Mouse (Mus musculus) midbrain, embryonic 16.5 days (tissue): ENCODE measurements around the gene Dnajb13. TPM values are rescaled to one million over a fixed set of nuclear protein-coding genes. Genes with fewer than 3 reads are reported as not detected.

ENCODE experiments used
- ATAC-seq: fragments of 200-750 bp; cut with Nextera tagmentation; 2 replicates; pipeline ENCODE4 v1.8.0; 2017; ENCODE audit warnings: moderate TSS enrichment
- H3K27ac ChIP-seq: fragments of 300-500 bp; sonication (generic); 2 replicates; pipeline ENCODE4 v1.5.1; 2014; ENCODE audit warnings: mild to moderate bottlenecking, low read length, mixed read lengths
- H3K27me3 ChIP-seq: fragments of 300-500 bp; sonication (generic); 2 replicates; pipeline ENCODE4 v1.6.1; 2014; ENCODE audit warnings: low read depth, low read length, mixed read lengths; ENCODE audit not compliant: control insufficient read depth, insufficient read depth
- H3K36me3 ChIP-seq: fragments of 300-500 bp; sonication (generic); 2 replicates; pipeline ENCODE4 v1.6.1; 2014; ENCODE audit warnings: mild to moderate bottlenecking, low read length, moderate library complexity, mixed read lengths; ENCODE audit not compliant: control insufficient read depth, insufficient read depth
- H3K4me1 ChIP-seq: fragments of 300-500 bp; sonication (generic); 2 replicates; pipeline ENCODE4 v1.6.1; 2014; ENCODE audit warnings: mild to moderate bottlenecking, low read length, mixed read lengths; ENCODE audit not compliant: control insufficient read depth, insufficient read depth
- H3K4me2 ChIP-seq: fragments of 300-500 bp; sonication (generic); 2 replicates; pipeline ENCODE4 v1.6.1; 2014; ENCODE audit warnings: mild to moderate bottlenecking, low read length, mixed read lengths
- H3K4me3 ChIP-seq: fragments of 300-500 bp; sonication (generic); 2 replicates; pipeline ENCODE4 v1.5.1; 2014; ENCODE audit warnings: low read depth, mild to moderate bottlenecking, low read length, moderate library complexity, mixed read lengths
- H3K9ac ChIP-seq: fragments of 300-500 bp; sonication (generic); 2 replicates; pipeline ENCODE4 v1.6.1; 2014; ENCODE audit warnings: low read depth, low read length, mixed read lengths
- H3K9me3 ChIP-seq: fragments of 300-500 bp; sonication (generic); replicated peaks from 2 replicates; pipeline ENCODE4 v1.6.1; 2014; ENCODE audit warnings: mild to moderate bottlenecking, low read length, mixed read lengths; ENCODE audit not compliant: control insufficient read depth, poor library complexity, severe bottlenecking
- WGBS: fragments of 180-500 bp; shearing (Covaris S2); extraction: QIAGEN DNeasy Blood & Tissue Kit; methylation state at CpG from one replicate; pipeline ENCODE4 v1.1.7; 2014; 5-methylcytosine and 5-hydroxymethylcytosine counted together
- polyA plus RNA-seq: library from polyadenylated mRNA; unstranded; fragments of >200 nt; fragmentation: Nextera tagmentation; extraction: Ambion mirVana; gene quantifications from 2 replicates; pipeline ENCODE4 v1.2.1, GENCODE M21; 2015

Dnajb13 gene
- polyA plus RNA-seq, 1 experiment from 2014 or later: 3.9 TPM

DNA sequence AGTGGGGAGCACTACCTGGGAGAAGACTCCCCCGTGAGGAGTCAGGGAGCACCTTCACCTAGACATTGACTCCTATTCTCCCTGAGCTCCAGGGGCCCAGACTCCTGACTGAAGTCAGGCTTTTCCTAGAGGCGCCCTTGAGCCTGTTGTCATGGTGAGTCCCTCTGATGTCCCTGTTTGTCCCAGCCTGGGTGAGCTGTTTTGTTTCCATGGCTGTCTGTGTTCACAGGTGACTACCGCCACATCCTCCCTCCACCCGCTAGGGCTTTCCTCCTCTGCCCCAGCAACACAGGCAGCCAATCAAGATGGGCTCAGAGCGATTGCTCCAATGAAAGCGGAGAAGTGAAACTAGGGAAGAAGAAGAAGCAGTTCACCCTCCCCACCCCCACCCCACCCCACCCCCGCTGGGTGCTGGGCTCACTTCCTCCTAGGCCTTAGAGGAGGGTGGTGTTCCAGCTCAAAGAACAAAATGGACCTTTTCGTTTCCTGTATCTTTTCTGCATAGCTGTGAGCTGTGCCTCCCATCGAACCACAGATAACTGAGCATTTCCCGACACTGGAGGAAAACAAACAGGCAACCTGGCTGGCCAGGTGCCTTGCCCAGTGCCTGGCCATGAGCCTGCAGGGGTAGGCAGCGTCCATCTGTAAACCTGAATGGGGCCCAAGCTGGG, 19.0 kb downstream of the Dnajb13 start:
- Histone ChIP-seq H3K9me3 (no peaks in the 10 kb centered on the region), H3K27me3 (no peaks in the 10 kb centered on the region), H3K4me1 (peaks cover 21% of the 10 kb centered on the region), H3K27ac (peak overlapping the region; percentile 85), H3K36me3 (no peaks in the 10 kb centered on the region), H3K4me2 (peak overlapping the region; percentile 27), H3K4me3 (no peak overlapping the region), H3K9ac (peak overlapping the region; percentile 18)
- WGBS: 30% methylated on average over 11 of the region's 11 CpGs
- ATAC-seq: peak; percentile 90

GRCm38 (mm10) chr7:100495042-100495441, 19.7 kb downstream of the Dnajb13 start:
- H3K36me3 ChIP-seq: no peaks in the 10 kb centered on the region
- H3K4me2 ChIP-seq: peak overlapping the region; percentile 27; the same call in 1 of the 2 replicates
- no peaks in the 10 kb centered on the region for H3K27me3 ChIP-seq
- peaks cover 21% of the 10 kb centered on the region for H3K4me1 ChIP-seq
- no peak overlapping the region for H3K4me3 ChIP-seq
- H3K9me3 ChIP-seq: no peaks in the 10 kb centered on the region
- peak overlapping the region; percentile 85 for H3K27ac ChIP-seq
- WGBS: 25% methylated on average over 8 of the region's 8 CpGs
- peak overlapping the region; percentile 18; the same call in 1 of the 2 replicates for H3K9ac ChIP-seq
- no peak; the same call in 1 of the 2 replicates for ATAC-seq

GRCm38 (mm10) chr7:100494415-100494831, 20.3 kb downstream of the Dnajb13 start:
- H3K9me3 ChIP-seq: no peaks in the 10 kb centered on the region
- no peak overlapping the region for H3K4me3 ChIP-seq
- peaks cover 21% of the 10 kb centered on the region for H3K4me1 ChIP-seq
- peak overlapping the region; percentile 60 for H3K4me2 ChIP-seq
- H3K27me3 ChIP-seq: no peaks in the 10 kb centered on the region
- no peaks in the 10 kb centered on the region for H3K36me3 ChIP-seq
- no peak overlapping the region for H3K27ac ChIP-seq
- 95% methylated on average over 7 of the region's 7 CpGs for WGBS
- ATAC-seq: no peak
- no peak overlapping the region for H3K9ac ChIP-seq

- Histone ChIP-seq H3K9me3 (no peaks in the 10 kb centered on the region), H3K27me3 (no peaks in the 10 kb centered on the region), H3K27ac (0 out of 2 replicates have a peak overlapping the region, but pooled peaks have one; percentile 39), H3K4me2 (peak overlapping the region; percentile 60), H3K36me3 (no peaks in the 10 kb centered on the region), H3K4me1 (peaks cover 21% of the 10 kb centered on the region), H3K9ac (no peak overlapping the region), H3K4me3 (peak overlapping the region; percentile 38)
- no peak for ATAC-seq
- 37% methylated on average over 19 of the region's 19 CpGs for WGBS
Measured at GRCm38 (mm10) chr7:100493484-100494414, 21.0 kb downstream of the Dnajb13 start.

DNA sequence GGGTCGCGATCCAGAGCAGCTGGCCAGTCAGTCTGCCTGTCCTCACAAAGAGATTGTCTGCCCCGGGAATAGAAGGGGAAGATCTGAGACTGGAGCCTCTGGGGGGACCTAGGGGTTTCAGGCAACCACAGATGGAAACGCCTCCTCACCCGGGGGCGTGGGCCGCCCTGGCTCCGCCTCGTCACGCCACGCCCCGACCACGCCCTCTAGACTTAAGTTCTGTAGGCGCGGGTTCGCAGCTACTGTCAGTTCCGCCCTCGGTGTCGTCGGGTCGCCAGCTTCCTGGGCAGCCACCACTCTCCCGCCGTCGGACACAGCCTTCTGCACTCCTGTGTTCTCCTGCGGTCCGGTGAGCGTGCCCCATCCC, 21.7 kb downstream of the Dnajb13 start, which contains the start of gene Ucp2:
TSS of gene Ucp2 (plus strand) at position 221 of the 367 bp plus-strand sequence.
- Histone ChIP-seq H3K36me3 (no peaks in the 10 kb centered on the region), H3K27me3 (no peaks in the 10 kb centered on the region), H3K4me2 (peak within 1 kb of the TSS; percentile 60), H3K4me3 (peak within 1 kb of the TSS; percentile 38), H3K4me1 (peaks cover 21% of the 10 kb centered on the region), H3K9ac (peak within 1 kb of the TSS; percentile 60), H3K9me3 (no peaks in the 10 kb centered on the region), H3K27ac (0 out of 2 replicates have a peak within 1 kb of the TSS, but pooled peaks have one; percentile 39)
- no peak for ATAC-seq
- 1% methylated on average over 27 of the region's 27 CpGs for WGBS

- whole genome bisulfite sequencing: 3% methylated on average over 34 of the region's 36 CpGs
- H3K27ac ChIP-seq: no peak overlapping the region
- no peaks in the 10 kb centered on the region for H3K9me3 ChIP-seq
- peak overlapping the region; percentile 60 for H3K4me2 ChIP-seq
- peaks cover 21% of the 10 kb centered on the region for H3K4me1 ChIP-seq
- ATAC-seq: no peak
- H3K9ac ChIP-seq: peak overlapping the region; percentile 60
- H3K36me3 ChIP-seq: no peaks in the 10 kb centered on the region
- peak overlapping the region; percentile 38 for H3K4me3 ChIP-seq
- H3K27me3 ChIP-seq: no peaks in the 10 kb centered on the region
Measured at GRCm38 (mm10) chr7:100492391-100493116, 22.2 kb downstream of the Dnajb13 start.

- Histone ChIP-seq H3K9me3 (no peaks in the 10 kb centered on the region), H3K9ac (no peak overlapping the region), H3K27ac (no peak overlapping the region), H3K27me3 (no peaks in the 10 kb centered on the region), H3K4me1 (peaks cover 4% of the 10 kb centered on the region; the same call in 1 of the 2 replicates), H3K4me2 (no peak overlapping the region), H3K4me3 (no peak overlapping the region), H3K36me3 (no peaks in the 10 kb centered on the region)
- ATAC-seq: no peak
- WGBS: 28% methylated on average over 10 of the region's 10 CpGs
Measured at GRCm38 (mm10) chr7:100488474-100489048, 26.2 kb downstream of the Dnajb13 start.

- no peaks in the 10 kb centered on the region for H3K4me1 ChIP-seq
- ATAC-seq: no peak
- no peak overlapping the region for H3K27ac ChIP-seq
- no peak overlapping the region for H3K4me3 ChIP-seq
- no peak overlapping the region for H3K4me2 ChIP-seq
- no peaks in the 10 kb centered on the region for H3K9me3 ChIP-seq
- H3K36me3 ChIP-seq: no peaks in the 10 kb centered on the region
- no peaks in the 10 kb centered on the region for H3K27me3 ChIP-seq
- WGBS: 82% methylated on average over 2 of the region's 2 CpGs
- H3K9ac ChIP-seq: no peak overlapping the region
Measured at GRCm38 (mm10) chr7:100487301-100487700, 27.5 kb downstream of the Dnajb13 start.
